ENCODE assay signal across 1 mouse cellular context in the genomic region with DNA sequence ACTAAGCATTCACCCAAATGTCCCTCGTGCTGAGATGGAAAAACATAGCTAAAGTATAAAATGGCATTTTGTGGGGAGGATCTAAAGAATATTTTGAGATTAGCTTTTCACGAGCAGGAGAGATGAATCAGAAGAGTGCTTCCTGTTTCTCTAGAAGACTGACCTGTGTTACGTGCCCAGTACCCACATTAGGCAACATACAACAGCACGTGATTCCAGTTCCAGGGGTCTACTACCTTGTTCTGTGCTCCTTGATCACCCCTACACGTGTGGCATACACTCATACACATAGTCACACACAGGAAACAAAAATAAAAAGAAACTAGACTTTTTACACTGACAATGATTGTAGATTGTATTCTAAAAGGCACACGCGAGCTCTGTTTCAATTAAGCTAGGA.
TF ChIP-seq lines count a peak whose summit lies in the region.

No protein-coding gene starts in this region.

TF ChIP-seq in CH12.LX, 34 proteins besides CTCF, POLR2A, EP300 and RAD21 (continued from another document):
- TF ChIP-seq ZNF384 (IDR thresholded peaks at IDR 0.05; ENCODE audit: low read depth, low read length) (no peak), SIN3A (IDR thresholded peaks at IDR 0.05; ENCODE audit: low read length) (peak; percentile 33; the same call in 1 of the 2 replicates), ZKSCAN1 (IDR thresholded peaks at IDR 0.05; ENCODE audit: borderline replicate concordance, low read depth, low read length) (no peak), MAX (IDR thresholded peaks at IDR 0.05; ENCODE audit: low read length) (no peak; the same call in 1 of the 2 replicates), MYC (IDR thresholded peaks at IDR 0.05; ENCODE audit: low read depth, low read length) (no peak), SMC3 (IDR thresholded peaks at IDR 0.05; ENCODE audit: low read depth, low read length) (no peak), BHLHE40 (IDR thresholded peaks at IDR 0.05; ENCODE audit: low read depth, low read length) (peak; percentile 82), JUN (IDR thresholded peaks at IDR 0.05; ENCODE audit: insufficient read depth, low read depth, low read length) (no peak), POLR2AphosphoS2 (IDR thresholded peaks at IDR 0.05; ENCODE audit: low read depth, low read length) (no peak)
